Mouse (Mus musculus) layer of hippocampus, postnatal 36 days (tissue): ENCODE measurements around the gene Iqschfp. TPM values are rescaled to one million over a fixed set of nuclear protein-coding genes. Genes with fewer than 3 reads are reported as not detected.

Experiments
- DNase-seq, 2 experiments: peaks; one replicate each; pipeline ENCODE4 v3.0.0; 2022
- total RNA-seq, 2 experiments: library from RNA; stranded (reverse); gene quantifications; 2 replicates each; pipeline ENCODE4 v1.2.3; 2021

Iqschfp gene
- total RNA-seq, 2 experiments from 2014 or later = 12.1 to 14.3 TPM

DNA sequence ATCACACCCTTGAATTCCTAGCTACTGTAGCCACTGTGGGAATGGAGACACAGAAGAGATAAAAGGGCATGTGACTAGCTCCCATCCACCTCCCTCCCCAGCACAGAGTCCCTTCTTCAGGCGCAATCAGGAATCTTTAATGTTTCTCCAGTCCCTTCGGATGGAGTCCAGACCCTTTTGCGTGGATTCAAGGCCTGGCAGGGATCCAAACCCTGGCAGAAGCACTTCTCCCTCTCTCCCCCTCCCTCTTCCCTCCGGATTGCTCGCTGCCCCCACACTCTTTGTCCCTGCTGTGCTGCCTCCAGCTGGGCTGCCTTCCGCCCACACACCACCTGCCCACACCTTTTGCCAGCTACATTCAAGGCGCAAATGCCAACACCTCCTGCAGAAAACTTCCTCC is 684.4 kb downstream of the Iqschfp start:
- peak; percentile 84 to 86 for DNase-seq

DNA sequence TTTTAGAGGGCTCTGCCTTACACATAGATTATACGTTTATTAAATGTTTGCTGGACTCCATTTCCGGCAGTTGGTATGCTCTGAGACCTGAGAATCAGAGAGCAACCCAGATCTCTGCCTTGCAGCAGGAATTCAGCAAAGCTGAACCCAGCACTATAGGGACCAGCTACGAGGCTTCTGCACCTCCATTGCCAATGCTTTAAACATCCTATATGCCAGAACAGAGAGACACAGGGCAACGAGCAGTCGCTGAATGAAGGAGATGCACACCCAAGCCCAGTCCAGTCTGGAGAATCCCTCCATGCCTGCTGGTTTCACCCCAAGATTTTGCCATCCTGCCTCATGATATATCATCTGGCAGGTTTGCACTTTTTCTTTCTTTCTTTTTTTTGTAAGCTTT is 684.9 kb downstream of the Iqschfp start:
- no peak for DNase-seq

DNA sequence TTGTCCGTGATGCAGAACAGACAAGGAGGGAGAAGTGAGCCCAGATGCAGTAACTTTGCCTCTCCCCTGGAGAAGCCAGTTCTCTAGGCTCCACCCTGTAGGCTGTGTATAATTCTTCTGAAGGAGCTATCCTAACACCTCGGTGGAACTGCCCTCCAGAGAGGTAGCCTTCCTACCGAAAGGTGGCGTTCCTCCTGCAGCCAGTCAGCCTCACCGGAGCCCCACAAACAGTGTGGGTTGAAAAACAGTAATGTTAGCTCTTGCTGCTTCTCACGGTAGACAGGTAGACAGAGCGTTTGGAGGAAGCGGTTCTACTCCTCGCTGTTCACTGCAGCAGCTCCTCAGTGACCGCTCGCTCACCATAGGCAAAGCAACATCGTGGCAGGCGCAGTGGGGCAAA is 689.6 kb downstream of the Iqschfp start:
- DNase-seq = no peak

DNA sequence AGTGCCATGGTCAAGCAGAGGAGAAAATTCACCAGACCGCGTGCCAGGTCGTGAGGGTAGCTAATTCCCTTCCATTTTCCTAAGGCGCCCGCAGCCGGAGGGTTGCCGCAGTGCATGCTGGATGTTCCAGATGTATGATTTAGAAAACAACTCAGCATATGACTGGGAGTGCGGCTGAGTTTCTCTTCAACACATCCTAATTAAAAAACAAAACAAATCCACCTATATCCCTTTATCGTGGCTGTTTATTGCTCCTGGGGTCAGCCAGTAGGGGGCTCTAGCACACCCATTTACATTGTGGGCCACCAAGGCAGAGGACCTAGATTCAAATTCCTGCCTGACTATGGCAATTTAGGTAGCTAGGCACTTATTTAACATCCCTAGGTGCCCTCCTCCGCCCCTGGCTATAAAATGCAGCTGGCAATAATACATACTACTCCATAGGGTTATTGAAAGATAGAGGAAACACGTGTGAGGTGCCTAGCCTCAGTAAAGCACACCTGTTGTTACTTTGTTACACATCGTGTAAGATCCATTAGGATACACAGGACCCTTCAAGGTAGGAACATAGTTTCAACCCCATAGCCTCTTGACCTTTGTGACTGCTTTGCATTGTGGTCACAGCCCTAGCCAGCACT is 690.2 kb downstream of the Iqschfp start:
- DNase-seq = no peak

DNA sequence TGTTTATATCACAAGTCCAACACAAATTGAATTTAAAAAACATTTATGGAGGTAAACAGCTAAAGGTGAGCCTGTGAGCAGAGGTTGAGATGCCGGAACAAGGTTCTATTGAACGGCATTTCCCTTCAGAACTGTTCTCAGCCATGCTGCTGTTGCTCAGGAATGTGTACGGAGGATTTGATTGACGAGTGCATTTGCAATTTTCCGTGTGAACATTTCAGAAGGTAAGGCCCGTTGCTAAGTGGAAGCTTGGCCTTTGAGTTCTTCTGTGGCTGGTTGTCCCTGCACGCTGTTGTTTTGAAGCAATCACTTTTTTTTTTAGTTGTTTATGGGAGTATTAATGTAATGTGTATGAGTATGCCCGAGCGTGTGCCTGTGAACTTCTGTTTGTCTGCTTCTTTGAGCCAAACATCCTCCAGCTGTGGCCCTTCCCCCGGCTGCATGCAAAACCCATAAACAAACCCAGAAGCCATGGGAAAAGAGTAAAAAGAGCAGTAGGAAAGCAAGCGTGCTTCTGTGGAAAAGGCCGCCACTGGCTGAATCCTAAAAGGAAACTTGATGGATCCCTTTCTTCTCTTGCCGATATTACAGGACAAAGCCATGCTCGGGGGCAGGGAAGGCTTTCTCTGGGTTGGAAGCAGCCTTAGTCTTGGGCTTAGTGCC is 691.1 kb downstream of the Iqschfp start:
- DNase-seq = no peak

DNA sequence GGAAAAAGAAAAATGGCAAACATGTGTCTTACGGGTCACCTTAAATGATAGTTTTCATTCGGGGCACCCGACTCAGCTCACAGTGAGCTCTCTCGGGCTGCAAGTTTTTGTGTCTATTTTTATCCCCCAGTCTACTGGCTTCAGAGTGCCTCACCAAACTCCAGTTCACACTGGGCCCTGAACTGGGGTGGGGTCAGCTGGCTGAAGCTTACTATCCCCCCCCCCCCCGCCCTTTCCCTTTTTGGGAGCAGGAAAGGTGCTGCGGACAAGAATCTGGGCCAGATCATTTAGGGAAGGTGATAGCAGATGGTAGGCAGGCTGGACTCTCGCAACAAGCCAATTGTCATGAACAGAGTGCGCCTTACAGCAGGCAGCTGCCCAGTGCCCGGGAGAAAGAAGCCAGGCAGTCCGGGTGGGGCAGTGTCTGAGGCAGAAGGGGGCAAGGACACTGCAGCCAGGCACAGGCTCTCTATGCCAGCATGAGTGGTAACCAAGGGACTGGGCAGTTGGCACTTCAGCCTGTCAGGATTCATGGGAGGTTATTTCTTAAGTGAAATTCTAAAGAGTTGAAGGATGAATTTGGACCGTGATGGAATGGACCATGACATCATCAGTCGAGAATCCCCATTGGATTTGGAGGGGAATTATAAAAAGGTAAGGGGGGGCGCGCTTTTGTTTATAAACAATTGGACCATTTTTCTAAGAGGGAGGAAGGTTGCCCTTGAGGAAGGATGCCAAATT is 691.9 kb downstream of the Iqschfp start:
- no peak for DNase-seq

DNA sequence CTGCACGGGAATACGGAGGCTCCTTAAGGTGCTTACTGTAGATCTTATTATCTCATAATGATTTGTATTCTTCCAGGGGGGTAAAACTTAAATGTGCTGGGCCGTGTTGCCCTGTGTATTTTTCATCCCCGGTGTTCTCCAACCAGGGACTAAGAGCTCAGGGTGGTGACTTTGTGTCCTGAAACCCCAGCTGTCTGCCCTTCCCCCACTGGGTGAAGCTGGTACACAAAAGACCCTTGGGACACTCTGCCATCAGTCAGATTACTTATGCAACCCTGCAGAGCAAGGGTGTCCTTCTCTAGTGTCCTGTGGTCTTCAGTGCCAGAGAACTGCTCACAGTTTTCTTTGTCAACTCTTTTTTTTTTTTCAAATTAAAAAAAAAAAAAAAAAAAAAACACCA is 693.2 kb downstream of the Iqschfp start:
- no peak for DNase-seq

DNA sequence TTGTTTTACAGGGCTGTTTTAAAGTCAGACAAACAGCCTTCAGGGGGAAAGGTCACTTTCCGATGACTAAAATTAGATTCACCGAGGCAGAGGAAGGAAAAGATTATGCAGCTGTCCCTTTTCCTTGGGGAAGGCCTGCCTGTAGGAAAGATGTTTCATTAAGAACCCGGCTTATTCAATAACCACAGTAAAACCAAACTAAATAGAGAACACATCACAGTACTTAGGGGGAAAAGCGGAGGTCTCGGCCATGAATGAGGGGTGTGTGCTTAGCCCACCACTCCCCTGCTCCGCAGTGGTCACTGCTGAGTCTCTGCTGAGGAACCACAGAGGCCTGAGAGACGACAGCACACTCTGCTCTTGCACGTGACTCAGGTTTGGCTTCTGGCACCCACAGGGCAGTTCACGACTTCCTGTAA is 694.6 kb downstream of the Iqschfp start:
- DNase-seq = no peak

DNA sequence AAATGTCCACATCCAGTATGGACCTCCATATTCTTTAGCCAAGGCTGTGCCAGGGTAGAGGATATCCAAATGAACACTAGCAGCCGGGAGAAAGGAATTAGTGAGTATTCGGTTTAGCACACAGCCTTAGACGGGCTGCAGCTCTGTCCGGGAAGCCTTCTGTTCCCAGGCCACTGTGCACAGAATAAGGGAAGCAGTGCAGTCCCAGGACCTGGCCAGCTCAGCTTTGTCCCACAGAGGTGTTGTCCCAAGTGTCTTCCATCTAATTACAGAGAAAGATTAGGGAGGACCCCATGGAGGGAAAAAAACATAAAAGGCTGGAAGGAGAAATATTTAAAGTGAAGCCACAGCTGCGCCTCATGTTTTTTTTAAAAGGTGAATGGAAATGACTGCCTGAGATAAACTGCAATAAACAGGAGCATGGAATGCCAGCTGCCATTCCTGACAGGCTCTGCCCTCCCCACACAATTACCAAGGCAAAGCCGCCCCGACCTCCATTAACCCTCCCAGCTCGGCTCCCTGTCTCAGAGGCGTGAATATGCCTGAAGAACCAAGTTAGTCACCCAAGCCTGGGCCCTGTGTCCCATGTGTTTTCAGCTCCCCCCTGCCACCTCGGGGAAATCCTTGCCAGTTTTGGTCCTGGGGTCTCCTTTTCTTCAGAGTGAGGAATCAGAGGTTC is 695.7 kb downstream of the Iqschfp start:
- DNase-seq = no peak

DNA sequence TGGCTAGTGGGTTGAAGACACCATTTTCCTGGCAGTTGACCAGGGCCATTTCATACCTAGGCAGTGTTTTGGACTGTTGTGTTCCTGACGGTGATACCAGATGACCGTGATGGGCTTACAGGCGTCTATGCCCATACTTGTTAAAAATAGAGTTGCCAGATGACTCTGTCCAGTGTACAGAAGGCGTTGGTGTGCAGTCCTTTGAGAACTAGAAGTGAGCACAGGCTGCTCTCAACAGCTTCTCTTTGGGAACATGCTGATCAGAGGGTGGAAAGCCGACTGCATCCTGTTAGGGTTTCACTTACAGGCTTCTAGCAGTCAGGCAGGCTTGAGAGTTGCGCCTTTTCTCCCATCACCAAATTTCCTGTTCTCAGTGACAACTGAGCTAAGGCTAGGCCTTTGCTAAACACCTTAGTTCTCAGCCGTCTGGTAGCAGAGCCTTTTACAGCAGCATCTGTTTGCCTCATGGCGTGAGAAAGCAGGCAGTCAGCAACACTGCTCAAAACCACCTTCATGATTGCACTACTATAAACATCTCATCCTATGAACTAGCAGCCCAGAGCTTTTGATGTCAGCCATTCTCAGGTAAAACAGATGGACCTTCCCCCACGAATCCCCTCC is 697.3 kb downstream of the Iqschfp start:
- no peak for DNase-seq

DNA sequence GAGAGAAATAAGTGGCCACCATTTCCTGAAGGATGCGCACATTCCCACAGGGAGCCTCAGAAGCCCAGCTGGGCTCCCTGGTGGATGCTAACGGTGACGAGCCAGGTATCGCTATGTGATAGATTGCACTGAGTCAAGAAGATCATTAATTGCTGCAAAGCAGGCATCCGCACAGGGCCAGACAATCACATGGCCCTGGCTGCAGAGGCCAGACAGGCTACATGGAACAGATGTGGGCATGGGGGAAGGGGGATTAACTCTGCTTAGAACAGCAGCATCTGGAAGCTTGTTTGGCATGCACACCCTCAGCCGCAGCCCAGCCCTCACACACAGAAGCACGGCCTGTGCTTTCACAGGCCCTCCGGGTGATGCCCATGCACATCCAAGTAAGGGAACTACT is 698.4 kb downstream of the Iqschfp start:
- DNase-seq = no peak

DNA sequence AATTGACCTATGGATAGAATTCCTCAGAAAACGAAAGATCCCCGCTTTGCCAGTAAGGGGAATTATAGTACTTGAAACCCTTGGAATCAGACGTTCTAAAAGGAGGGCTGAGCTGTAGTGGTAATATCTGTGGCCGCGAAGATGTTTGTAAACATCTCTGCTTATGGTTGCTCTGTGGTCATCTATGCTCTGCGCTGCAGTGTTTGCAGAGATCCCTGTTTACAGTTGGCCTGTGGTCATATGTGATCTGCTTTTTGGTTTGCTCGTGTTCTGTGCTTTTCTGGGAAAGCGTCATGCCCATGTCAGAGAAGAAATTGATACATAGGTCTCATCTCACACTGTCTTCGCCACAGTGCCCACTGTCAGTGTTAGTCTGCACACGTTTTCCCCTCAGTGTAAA is 700.5 kb downstream of the Iqschfp start:
- no peak for DNase-seq

DNA sequence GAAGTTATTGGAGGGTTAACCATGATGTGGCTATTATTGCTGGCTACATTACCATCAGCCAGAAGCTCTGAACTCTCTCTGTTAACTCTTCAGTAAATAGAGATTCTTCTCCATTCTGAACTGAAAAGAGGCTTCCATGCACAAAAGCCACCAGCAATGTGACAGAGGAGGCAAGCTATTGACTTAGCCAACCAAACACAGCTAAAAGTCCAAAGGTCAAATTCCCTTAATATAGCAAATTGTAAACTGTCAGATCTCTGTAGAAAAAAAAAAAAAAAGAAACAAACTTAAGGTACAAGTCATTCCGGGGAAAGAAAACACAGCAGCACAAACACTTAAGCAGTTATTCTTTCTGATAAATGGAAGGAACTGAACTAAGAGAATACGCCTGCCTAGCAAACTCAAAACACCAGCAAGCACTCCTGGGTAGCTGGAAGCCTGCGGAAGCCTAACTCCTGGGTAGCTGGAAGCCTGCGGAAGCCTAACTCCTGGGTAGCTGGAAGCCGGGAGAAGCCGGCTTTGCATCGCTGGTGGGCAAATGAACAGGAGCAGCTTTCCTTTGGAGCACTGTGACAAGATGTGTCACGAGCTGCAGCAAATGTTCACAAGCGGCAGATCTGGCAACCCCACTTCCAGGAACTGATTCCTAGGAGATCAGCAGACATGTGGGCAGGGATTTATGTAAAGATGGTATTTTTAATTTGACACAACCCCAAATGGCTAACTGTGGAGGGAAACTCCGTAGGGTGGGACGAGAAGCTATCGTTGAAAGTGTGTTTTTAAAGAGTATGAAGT is 701.2 kb downstream of the Iqschfp start:
- DNase-seq = no peak

DNA sequence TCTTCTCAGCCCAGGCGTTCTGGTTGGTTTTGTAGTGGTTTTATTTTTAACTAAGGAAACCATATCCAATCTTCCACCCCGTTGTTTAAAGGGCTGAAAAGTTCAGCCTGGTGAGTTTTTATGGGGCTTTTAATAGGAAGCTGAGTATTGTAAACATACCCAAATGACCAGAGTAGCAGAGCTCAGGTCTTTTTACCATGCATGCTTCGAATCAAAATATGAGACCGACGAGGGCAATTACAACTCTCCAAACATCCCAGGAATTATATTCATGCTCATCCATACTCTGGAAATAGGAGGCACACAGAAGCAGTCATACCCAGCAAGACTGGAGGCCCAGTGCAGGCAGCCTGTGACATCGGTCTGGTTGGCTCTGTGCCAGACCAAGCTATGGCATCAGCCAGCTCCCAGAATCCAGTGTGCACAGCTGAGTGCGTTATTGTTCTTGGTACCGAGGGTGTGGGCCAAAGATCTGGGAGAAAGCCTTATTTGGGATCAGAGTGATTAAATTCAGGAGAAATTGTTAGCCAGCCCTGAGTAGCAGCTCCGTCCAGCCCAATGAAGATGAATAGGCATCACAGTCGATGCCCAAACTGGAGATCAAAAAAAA is 703.4 kb downstream of the Iqschfp start:
- no peak for DNase-seq

DNA sequence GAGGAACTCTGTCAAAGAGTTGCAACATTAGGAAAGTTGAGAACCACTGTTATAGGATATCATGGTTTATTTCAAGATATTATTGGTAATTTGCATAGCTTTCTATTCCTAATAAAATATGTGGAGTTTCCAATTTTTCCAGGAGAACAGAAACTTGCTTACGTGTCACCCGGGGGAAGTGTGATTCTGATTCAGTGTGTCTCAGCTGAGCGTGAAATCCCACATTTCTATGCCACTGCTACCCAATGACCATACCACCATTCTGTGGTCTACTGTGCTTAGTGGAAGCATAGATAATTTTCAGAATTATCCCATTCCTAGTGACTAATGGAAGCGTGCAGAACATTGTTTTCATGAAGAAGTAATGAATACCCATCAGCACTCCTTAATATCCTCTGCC is 704.9 kb downstream of the Iqschfp start:
- no peak for DNase-seq

DNA sequence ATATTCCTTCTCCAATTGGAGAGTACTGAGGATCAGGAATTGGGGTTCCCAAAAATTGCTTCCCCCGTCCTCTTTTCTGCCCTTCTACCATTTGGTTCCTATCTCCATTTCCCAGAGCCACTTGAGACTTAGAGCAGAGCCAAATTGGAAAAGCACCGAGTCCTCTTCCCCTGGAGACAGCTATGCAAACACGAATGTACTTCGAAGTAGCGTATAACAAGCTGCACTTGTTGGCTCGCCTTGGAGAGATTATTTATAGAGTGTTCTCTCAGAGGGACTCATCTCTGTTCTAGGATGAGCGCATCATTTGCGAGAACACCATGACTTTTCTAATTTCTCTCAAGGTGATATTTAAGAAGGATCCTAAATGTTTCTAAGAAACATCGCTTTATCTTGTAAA is 710.9 kb downstream of the Iqschfp start:
- no peak for DNase-seq

DNA sequence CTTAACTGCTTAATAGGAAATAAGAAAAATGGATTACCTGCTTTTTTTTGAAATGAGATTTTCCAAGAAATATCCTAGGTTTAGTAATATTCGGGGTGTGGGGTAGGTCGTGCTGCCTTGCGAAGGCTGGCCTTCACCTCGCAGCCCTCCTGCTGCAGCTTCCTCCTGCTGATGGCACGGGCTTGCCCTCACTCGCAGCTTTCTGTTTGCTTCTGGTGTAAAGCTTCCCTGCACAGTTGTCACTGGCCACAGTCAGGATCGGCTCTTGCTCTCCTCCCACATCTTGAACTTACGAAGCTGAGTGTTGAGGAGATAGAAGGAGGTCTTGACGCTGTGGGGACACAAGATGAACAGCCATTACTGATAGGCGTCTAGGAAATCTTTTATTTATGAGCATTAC is 712.4 kb downstream of the Iqschfp start:
- DNase-seq = no peak

DNA sequence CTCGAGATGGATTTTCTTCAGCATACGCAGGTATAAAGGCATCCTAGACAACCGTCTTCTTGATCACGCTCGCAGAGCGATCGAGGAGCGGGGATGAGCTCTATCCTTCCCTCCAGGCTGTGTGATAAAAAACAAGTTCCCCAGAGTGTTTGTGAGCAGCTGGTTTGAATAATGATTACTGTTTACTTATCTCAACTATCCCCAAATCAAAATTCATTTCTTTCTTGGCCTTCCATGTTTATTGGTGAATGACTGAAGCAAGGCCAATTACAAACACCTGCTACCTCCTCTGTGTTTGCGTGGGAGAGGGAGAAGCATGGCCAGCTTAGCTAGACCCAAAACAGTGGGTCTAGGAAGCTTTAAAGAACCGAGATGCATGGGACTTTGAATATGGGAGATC is 712.9 kb downstream of the Iqschfp start:
- no peak for DNase-seq

DNA sequence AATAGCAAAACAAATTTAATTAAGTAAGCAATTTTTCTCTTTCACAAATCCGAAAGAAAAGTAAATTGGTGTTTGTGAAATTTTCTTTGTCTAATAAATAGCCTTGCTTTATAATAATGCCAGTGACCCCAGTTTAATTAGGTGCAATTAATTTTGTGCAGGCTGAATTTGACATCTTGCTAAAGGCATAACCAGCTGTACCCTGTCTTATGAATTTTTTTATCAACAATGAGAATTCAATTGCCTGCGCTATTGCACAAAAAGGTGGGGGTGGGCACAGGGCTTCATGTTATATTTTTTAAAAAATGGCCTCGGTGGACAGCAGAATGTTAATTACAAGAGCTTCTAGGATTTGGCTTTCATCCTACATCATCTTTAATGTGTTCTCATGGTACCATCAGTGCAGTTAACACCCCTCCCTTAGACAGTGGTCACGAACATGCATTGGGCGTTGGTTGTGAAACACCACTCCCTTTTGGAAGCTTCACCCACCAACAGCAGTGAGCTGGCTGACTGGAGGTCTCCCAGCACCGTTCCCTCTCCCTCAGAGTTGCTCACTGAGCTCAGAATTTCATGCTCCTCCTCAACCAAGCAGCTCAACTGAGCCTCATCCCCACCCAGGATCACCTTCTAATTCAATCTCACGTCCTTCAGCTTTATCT is 714.0 kb downstream of the Iqschfp start:
- no peak for DNase-seq

DNA sequence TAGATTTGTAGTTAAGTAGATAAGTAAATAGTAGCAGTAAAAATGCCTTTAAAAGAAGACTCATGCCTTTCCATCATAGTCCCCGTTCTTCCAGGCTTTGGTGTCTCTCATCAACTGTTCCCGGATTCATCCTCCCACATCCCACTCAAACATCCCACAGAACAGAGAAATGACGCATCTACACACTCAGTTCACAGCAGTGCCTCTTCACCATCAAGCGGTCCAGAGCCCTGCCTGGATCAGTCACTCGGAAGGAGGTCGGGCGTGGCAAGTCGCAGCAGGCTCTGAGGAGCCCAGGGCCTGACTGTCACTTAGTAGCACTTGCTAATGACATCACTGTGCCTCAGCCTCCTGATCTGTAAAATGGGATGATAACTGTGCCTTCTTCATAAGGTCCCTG is 714.7 kb downstream of the Iqschfp start:
- peak in 1 of 2 experiments; percentile 66 for DNase-seq

DNA sequence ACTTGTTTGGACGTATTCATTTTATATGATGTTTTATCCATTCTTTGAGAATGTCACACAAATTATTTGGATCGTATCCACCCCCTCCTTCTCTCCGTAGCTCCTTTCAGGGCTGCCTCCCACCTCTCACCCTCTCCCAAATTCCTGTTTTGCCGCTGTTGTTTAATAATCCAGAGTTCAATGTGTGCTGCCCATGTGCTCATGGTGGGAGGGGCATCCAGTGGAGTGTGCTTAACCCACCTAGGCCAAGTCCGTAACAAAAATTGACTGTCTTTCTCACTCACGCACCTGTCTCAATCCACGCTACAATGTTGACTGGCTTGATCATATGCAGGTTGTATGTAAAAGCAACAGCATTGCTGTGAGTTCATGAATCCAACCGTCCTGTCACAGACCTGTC is 715.3 kb downstream of the Iqschfp start:
- no peak for DNase-seq
